ENCODE assay signal across 18 mouse cellular contexts in the genomic region with DNA sequence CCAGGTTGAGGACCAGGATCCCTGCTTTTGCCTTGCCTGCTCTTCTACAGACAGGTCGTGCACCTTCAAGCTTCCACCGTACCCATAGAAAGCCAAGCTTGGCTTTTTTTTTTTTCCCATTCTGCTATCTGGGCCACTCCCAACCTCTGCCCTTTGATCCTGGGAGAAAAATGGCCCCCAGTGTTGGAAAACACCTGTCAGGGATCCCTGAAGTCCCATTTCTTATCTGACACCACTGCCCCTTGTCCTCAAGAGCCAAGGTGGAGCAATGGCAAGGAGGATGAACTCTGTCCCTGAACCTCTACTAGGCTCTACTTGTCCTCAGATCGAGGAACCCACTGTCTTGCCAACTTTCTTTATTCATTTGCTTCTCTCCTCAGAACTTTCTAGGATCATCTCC.
"Had no signal": no experiment of that assay in that cellular context is flagged by ENCODE, and none has a peak within 500 bp of the region (broad histone marks: within the 10 kb centered on the region; RNA-seq: fewer than 3 reads in every experiment).

No protein-coding gene starts in this region.

- H3K36me3 ChIP-seq: liver, embryonic 15.5 days; lung, embryonic 15.5 days; midbrain, embryonic 13.5 days; midbrain, embryonic 15.5 days; neural tube, embryonic 12.5 days had no signal

- H3K4me2 ChIP-seq: liver, embryonic 15.5 days; lung, embryonic 15.5 days; midbrain, embryonic 11.5 days; midbrain, embryonic 13.5 days; midbrain, embryonic 15.5 days; neural tube, embryonic 12.5 days had no signal

- H3K27ac ChIP-seq: liver, embryonic 15.5 days; lung, embryonic 15.5 days; macrophage; midbrain, embryonic 13.5 days; midbrain, embryonic 15.5 days; neural tube, embryonic 12.5 days had no signal

- H3K9ac ChIP-seq: liver, embryonic 15.5 days; liver, postnatal 0 days; lung, embryonic 15.5 days; midbrain, embryonic 13.5 days; midbrain, embryonic 15.5 days; neural tube, embryonic 12.5 days had no signal

- DNase-seq: liver, postnatal 0 days; lung, adult 2 months; lung, postnatal 14 days; lung, postnatal 36 days; right cerebral cortex, postnatal 14 days; spleen, adult 18-20 months; thymus, adult 18-20 months; thymus, postnatal 14 days; thymus, postnatal 36 days had no signal

- H3K4me3 ChIP-seq: liver, embryonic 15.5 days; lung, embryonic 15.5 days; megakaryocyte, embryonic 14.5 days; midbrain, embryonic 13.5 days; midbrain, embryonic 15.5 days; neural tube, embryonic 12.5 days had no signal

- H3K27me3 ChIP-seq: liver, embryonic 15.5 days; lung, embryonic 15.5 days; midbrain, embryonic 13.5 days; midbrain, embryonic 15.5 days; neural tube, embryonic 12.5 days had no signal

- H3K9me3 ChIP-seq: liver, embryonic 15.5 days; lung, embryonic 15.5 days; midbrain, embryonic 13.5 days; midbrain, embryonic 15.5 days; neural tube, embryonic 12.5 days had no signal

- ATAC-seq: liver, postnatal 0 days; lung, postnatal 0 days; midbrain, embryonic 13.5 days; midbrain, embryonic 15.5 days had no signal

- H3K4me1 ChIP-seq: liver, embryonic 15.5 days; midbrain, embryonic 13.5 days; midbrain, embryonic 15.5 days; neural tube, embryonic 12.5 days had no signal
